Mouse (Mus musculus): Measurements from ENCODE around the gene Hist1h4d. TPM values are rescaled to one million over a fixed set of nuclear protein-coding genes. Genes with fewer than 3 reads are reported as not detected.
"Not testable (repeated sequence)": the region's sequence is repeated elsewhere in the genome, so short reads cannot be mapped to it uniquely, and the experiment has no call there.

Hist1h4d gene
- polyA plus RNA-seq, 1 experiment, result 2.7 TPM

GRCm38 (mm10) chr13:23536076-23536822 lies 45.1 kb upstream of the Hist1h4d start:
- Histone ChIP-seq H3K4me1 (ENCODE audit: control insufficient read depth, insufficient read depth, low read length) (peaks cover 7% of the 10 kb centered on the region), H3K4me3 (ENCODE audit: control insufficient read depth, low read depth, low read length) (no peak overlapping the region), H3K27me3 (ENCODE audit: control insufficient read depth, insufficient read depth, low read length) (no peaks in the 10 kb centered on the region), H3K27ac (ENCODE audit: control insufficient read depth, insufficient read depth, low read depth, low read length) (no peak overlapping the region), H3K36me3 (ENCODE audit: control insufficient read depth, insufficient read depth, low read length) (no peaks in the 10 kb centered on the region)
- TF ChIP-seq POLR2A (IDR thresholded peaks at IDR 0.05; ENCODE audit: control insufficient read depth, low read depth, low read length), result no peak
- TF ChIP-seq CTCF (IDR thresholded peaks at IDR 0.05; ENCODE audit: control insufficient read depth, insufficient read depth, insufficient replicate concordance, low read depth, low read length), result no peak

- H3K4me1 ChIP-seq (ENCODE audit: control insufficient read depth, insufficient read depth, low read length), result peaks cover 7% of the 10 kb centered on the region
- no peaks in the 10 kb centered on the region for H3K36me3 ChIP-seq (ENCODE audit: control insufficient read depth, insufficient read depth, low read length)
- no peak overlapping the region for H3K4me3 ChIP-seq (ENCODE audit: control insufficient read depth, low read depth, low read length)
- H3K27me3 ChIP-seq (ENCODE audit: control insufficient read depth, insufficient read depth, low read length), result no peaks in the 10 kb centered on the region
- TF ChIP-seq CTCF (IDR thresholded peaks at IDR 0.05; ENCODE audit: control insufficient read depth, insufficient read depth, insufficient replicate concordance, low read depth, low read length) (no peak), POLR2A (IDR thresholded peaks at IDR 0.05; ENCODE audit: control insufficient read depth, low read depth, low read length) (no peak)
- H3K27ac ChIP-seq (ENCODE audit: control insufficient read depth, insufficient read depth, low read depth, low read length), result no peak overlapping the region
These were observed 44.2 kb upstream of the Hist1h4d start for GRCm38 (mm10) chr13:23537006-23537710.

GRCm38 (mm10) chr13:23538249-23538648 lies 43.1 kb upstream of the Hist1h4d start:
- Histone ChIP-seq H3K27ac (ENCODE audit: control insufficient read depth, insufficient read depth, low read depth, low read length) (no peak overlapping the region), H3K4me3 (ENCODE audit: control insufficient read depth, low read depth, low read length) (no peak overlapping the region), H3K27me3 (ENCODE audit: control insufficient read depth, insufficient read depth, low read length) (no peaks in the 10 kb centered on the region), H3K4me1 (ENCODE audit: control insufficient read depth, insufficient read depth, low read length) (peaks cover 7% of the 10 kb centered on the region), H3K36me3 (ENCODE audit: control insufficient read depth, insufficient read depth, low read length) (no peaks in the 10 kb centered on the region)
- TF ChIP-seq POLR2A (IDR thresholded peaks at IDR 0.05; ENCODE audit: control insufficient read depth, low read depth, low read length) (no peak), CTCF (IDR thresholded peaks at IDR 0.05; ENCODE audit: control insufficient read depth, insufficient read depth, insufficient replicate concordance, low read depth, low read length) (no peak)

GRCm38 (mm10) chr13:23539821-23540220 lies 41.6 kb upstream of the Hist1h4d start:
- not testable (repeated sequence) for H3K4me1 ChIP-seq (ENCODE audit: control insufficient read depth, insufficient read depth, low read length); H3K27me3 ChIP-seq (ENCODE audit: control insufficient read depth, insufficient read depth, low read length); H3K27ac ChIP-seq (ENCODE audit: control insufficient read depth, insufficient read depth, low read depth, low read length); H3K36me3 ChIP-seq (ENCODE audit: control insufficient read depth, insufficient read depth, low read length); H3K4me3 ChIP-seq (ENCODE audit: control insufficient read depth, low read depth, low read length)

- H3K4me1 ChIP-seq (ENCODE audit: control insufficient read depth, insufficient read depth, low read length), result peaks cover 3% of the 10 kb centered on the region
- no peaks in the 10 kb centered on the region for H3K36me3 ChIP-seq (ENCODE audit: control insufficient read depth, insufficient read depth, low read length)
- no peaks in the 10 kb centered on the region for H3K27me3 ChIP-seq (ENCODE audit: control insufficient read depth, insufficient read depth, low read length)
- no peak for TF ChIP-seq POLR2A (IDR thresholded peaks at IDR 0.05; ENCODE audit: control insufficient read depth, low read depth, low read length)
- TF ChIP-seq CTCF (IDR thresholded peaks at IDR 0.05; ENCODE audit: control insufficient read depth, insufficient read depth, insufficient replicate concordance, low read depth, low read length), result no peak
- no peak overlapping the region for H3K4me3 ChIP-seq (ENCODE audit: control insufficient read depth, low read depth, low read length)
- no peak overlapping the region for H3K27ac ChIP-seq (ENCODE audit: control insufficient read depth, insufficient read depth, low read depth, low read length)
These were observed 39.9 kb upstream of the Hist1h4d start for GRCm38 (mm10) chr13:23541497-23541896.

GRCm38 (mm10) chr13:23542225-23542980 lies 39.0 kb upstream of the Hist1h4d start:
- not testable (repeated sequence) for H3K36me3 ChIP-seq (ENCODE audit: control insufficient read depth, insufficient read depth, low read length); H3K4me1 ChIP-seq (ENCODE audit: control insufficient read depth, insufficient read depth, low read length); H3K27me3 ChIP-seq (ENCODE audit: control insufficient read depth, insufficient read depth, low read length); H3K4me3 ChIP-seq (ENCODE audit: control insufficient read depth, low read depth, low read length); H3K27ac ChIP-seq (ENCODE audit: control insufficient read depth, insufficient read depth, low read depth, low read length)

GRCm38 (mm10) chr13:23542999-23543607 lies 38.3 kb upstream of the Hist1h4d start, which contains the start of gene Hist1h2bh:
Hist1h2bh (minus strand) TSS chr13:23543392.
- H3K4me1 ChIP-seq (ENCODE audit: control insufficient read depth, insufficient read depth, low read length); H3K36me3 ChIP-seq (ENCODE audit: control insufficient read depth, insufficient read depth, low read length); H3K27ac ChIP-seq (ENCODE audit: control insufficient read depth, insufficient read depth, low read depth, low read length); H3K27me3 ChIP-seq (ENCODE audit: control insufficient read depth, insufficient read depth, low read length): not testable (repeated sequence)
- H3K4me3 ChIP-seq (ENCODE audit: control insufficient read depth, low read depth, low read length), result peak within 1 kb of the TSS; percentile 56

All from testis, adult 2 months (tissue).